Mouse (Mus musculus) heart, postnatal 36 days (tissue): Measurements from ENCODE around the gene Arrdc3. TPM values are rescaled to one million over a fixed set of nuclear protein-coding genes. Genes with fewer than 3 reads are reported as not detected.
"Not testable (repeated sequence)": the region's sequence is repeated elsewhere in the genome, so short reads cannot be mapped to it uniquely, and the experiment has no call there.

Source experiments
- DNase-seq, 2 experiments: peaks; one replicate each; pipeline ENCODE4 v3.0.0; 2021 to 2022
- intact Hi-C: fragments of 180-260 bp; cut with DNase I; formaldehyde crosslinking; loops from one replicate; pipeline ENCODE4 v1.15.1; 2025
- total RNA-seq, 2 experiments: library from RNA; stranded (reverse); gene quantifications; 2 replicates each; pipeline ENCODE4 v1.2.3; 2021

Arrdc3 gene
- total RNA-seq: 10 to 100 TPM; 38.0 to 42.2 TPM

GRCm38 (mm10) chr13:80883190-80883589 is at the start of gene Arrdc3:
TSS of gene Arrdc3 (plus strand) at chr13:80883384.
- intact Hi-C loops: loop anchor here (2.0 to 10.0 kb wide), 6 partner anchors 139 to 902 kb away; partner anchors contain the start of genes Cetn3 and Lysmd3

GRCm38 (mm10) chr13:80862215-80862614 is 21.0 kb upstream of the Arrdc3 start:
- peak; percentile 77 to 83 for DNase-seq
- intact Hi-C loops: loop anchor here (1.0 to 10.0 kb wide), 5 partner anchors 295 to 903 kb away; no protein-coding TSS in a partner anchor

More at GRCm38 (mm10) chr13:80883190-80883589, at the start of gene Arrdc3:
- DNase-seq: peak; percentile 97 to 98

- DNase-seq: no peak
- intact Hi-C loops: loop anchor here (5.0 to 10.0 kb wide), 3 partner anchors 293 to 901 kb away; no protein-coding TSS in a partner anchor
Measured at GRCm38 (mm10) chr13:80864195-80864594, 19.0 kb upstream of the Arrdc3 start.

DNA sequence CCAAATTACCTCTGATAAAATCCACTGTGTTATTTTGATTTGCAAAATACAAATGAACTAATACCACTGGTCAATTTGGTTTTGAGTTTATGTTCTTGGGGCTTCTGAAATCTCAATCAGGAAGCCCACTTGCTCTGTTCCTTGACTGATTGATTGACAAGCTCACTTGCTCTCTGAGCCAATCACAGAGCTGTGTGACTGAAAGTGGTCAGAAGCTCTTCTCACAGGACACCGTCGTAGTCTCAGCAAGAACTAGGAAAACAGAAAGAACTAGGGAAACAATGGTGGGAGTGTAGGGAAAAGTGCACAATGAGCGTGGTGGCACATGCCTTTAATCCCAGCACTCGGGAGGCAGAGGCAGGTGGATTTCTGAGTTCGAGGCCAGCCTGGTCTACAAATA is 8.1 kb upstream of the Arrdc3 start:
- intact Hi-C loops: no loop called here
- no peak for DNase-seq

- intact Hi-C loops: loop anchor here (1.0 to 10.0 kb wide), 7 partner anchors 142 to 904 kb away; partner anchors contain the start of genes Cetn3 and Lysmd3
- DNase-seq: no peak
Measured at GRCm38 (mm10) chr13:80880756-80881155, 2.4 kb upstream of the Arrdc3 start.

DNA sequence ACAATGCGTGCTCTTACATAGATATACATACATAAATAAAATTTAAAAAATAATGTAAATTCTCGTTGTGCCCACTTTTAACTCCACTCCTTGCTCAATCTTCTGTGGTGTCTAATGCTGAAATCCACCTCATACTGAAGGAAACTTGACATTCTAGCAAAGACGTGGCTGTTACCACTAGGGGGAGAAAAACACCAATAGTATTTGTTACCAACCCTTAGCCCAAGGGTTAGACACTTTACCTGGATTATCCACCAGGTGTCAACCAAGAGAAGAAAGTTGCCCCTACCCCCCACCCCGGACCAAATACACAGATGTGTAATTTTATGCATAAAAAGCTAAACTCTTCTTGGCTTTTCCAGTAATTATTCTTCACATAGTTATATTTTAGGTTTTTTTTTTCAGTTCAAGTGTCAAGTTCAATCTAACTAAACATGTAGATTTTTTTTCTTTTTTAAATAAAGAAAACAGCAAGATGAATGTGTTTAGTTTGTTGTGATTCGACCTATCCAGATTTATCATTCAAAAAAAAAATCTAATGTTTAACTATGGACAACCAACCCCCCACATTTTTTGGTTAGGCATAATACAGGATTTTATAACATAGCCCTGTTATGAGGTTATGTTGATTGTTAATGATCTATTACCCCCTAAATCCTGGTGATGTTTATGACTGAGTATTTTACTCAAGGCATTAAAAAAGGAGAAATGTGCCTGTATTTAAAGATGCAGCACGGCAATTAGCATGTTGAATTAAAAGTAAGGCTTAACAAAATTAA is 1.3 kb upstream of the Arrdc3 start:
- intact Hi-C loops: loop anchor here (1.0 to 10.0 kb wide), 9 partner anchors 140 to 903 kb away; partner anchors contain the start of genes Cetn3 and Lysmd3
- DNase-seq: peak; percentile 25 to 46

DNA sequence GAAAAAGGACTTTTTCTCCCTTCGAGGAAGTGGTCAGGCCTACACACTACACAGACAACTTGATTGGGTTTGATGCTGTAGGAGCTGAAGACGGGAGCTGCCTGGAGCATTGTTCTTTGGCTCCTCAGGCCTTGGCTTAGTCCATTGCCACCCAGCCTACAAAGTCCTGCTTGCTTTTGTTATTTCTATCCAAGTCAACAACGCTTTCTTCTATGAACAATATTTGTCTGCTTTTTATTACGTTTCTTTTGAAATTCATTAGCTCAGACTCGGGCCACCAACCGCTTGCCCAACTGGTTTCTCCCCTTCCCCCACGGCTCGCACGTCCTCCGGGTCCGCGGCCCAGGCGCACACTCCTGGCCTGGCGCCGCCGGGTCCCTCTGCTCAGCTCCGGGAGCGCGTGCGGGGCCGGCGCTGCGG is 458 bp upstream of the Arrdc3 start:
- no peak for DNase-seq
- intact Hi-C loops: loop anchor here (1.0 to 10.0 kb wide), 7 partner anchors 140 to 902 kb away; partner anchors contain the start of genes Cetn3 and Lysmd3

- intact Hi-C loops: loop anchor here (2.0 to 10.0 kb wide), 7 partner anchors 57 to 901 kb away; partner anchors contain the start of genes Cetn3 and Lysmd3
- peak in 1 of 2 experiments; percentile 16 for DNase-seq
Measured at GRCm38 (mm10) chr13:80883649-80884376, 629 bp downstream of the Arrdc3 start.

DNA sequence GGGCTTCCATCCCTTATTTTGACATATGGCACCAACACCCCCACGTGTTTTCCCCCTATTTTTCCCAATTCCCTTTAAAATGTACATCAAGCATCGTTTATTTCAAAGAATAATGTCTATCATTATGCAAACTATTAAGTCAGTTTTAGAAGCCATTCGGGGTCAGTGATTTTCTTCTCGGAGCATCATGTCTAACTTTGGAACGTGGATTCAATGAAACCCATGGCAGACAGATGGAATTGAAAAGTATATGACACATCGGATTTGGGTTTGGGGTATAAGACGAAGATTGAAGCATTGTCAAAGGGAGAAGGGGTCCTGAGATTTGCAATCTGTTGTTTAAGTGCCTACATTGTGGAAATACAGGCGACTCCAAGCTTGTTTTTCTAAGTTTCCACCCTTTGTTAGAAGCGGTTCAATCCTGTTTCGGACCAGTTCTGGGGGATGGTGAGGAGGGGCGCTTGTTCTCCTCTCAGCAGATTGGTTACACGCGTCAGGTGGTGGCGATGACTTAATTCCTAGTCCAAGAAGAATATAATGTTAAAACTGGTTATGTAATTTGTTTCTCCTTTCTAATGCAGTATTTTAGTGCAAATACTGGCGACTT is 1.3 kb downstream of the Arrdc3 start:
- peak; percentile 44 to 60 for DNase-seq
- intact Hi-C loops: loop anchor here (2.0 to 10.0 kb wide), 6 partner anchors 56 to 900 kb away; partner anchors contain the start of genes Cetn3 and Lysmd3

GRCm38 (mm10) chr13:80885103-80885833 is 2.1 kb downstream of the Arrdc3 start:
- intact Hi-C loops: loop anchor here (2.0 to 10.0 kb wide), 4 partner anchors 56 to 900 kb away; partner anchors contain the start of genes Cetn3 and Lysmd3
- peak; percentile 86 to 90 for DNase-seq

GRCm38 (mm10) chr13:80885834-80886663 is 2.9 kb downstream of the Arrdc3 start:
- intact Hi-C loops: loop anchor here (2.0 to 10.0 kb wide), 5 partner anchors 55 to 899 kb away; partner anchors contain the start of genes Cetn3 and Lysmd3
- DNase-seq: peak; percentile 90

DNA sequence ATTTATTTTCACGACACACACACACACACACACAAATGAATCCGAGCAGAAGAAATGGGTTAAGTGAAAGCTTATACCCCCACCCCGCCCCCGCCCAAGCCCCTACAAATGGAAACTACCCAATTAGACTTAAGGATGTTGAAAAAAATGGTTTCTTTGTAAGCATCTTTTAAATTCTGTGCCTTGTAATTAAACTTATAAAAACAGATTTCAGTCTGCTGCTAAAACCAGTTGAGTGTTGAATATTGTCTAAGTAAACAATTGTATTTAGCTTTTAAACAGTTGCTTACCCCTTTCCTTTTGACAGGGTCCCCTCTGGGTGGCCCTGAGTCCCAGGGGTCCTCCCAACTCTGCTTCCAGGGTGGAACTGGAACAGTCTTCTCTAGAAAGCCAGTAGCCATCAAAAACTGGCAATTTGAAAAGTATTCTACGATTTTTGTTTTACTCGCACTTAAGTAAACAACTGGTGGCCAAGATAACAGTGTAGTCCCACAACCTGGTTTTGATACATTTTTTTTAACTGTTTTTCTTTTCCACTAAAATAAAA is 3.6 kb downstream of the Arrdc3 start:
- intact Hi-C loops: loop anchor here (2.0 to 10.0 kb wide), 4 partner anchors 76 to 898 kb away; partner anchors contain the start of genes Cetn3 and Lysmd3
- DNase-seq: no peak

GRCm38 (mm10) chr13:80887842-80888241 is 4.7 kb downstream of the Arrdc3 start:
- no peak for DNase-seq
- intact Hi-C loops: loop anchor here (2.0 to 10.0 kb wide), 4 partner anchors 75 to 897 kb away; partner anchors contain the start of genes Cetn3 and Lysmd3

GRCm38 (mm10) chr13:80894928-80895327 is 11.7 kb downstream of the Arrdc3 start:
- intact Hi-C loops, DNase-seq: not testable (repeated sequence)

- intact Hi-C loops: no loop called here
- DNase-seq: no peak
Measured at GRCm38 (mm10) chr13:80897411-80897810, 14.2 kb downstream of the Arrdc3 start.

GRCm38 (mm10) chr13:80898095-80898494 is 14.9 kb downstream of the Arrdc3 start:
- intact Hi-C loops: no loop called here
- DNase-seq: no peak

- no peak for DNase-seq
- intact Hi-C loops: no loop called here
Measured at GRCm38 (mm10) chr13:80899435-80900029, 16.3 kb downstream of the Arrdc3 start.

DNA sequence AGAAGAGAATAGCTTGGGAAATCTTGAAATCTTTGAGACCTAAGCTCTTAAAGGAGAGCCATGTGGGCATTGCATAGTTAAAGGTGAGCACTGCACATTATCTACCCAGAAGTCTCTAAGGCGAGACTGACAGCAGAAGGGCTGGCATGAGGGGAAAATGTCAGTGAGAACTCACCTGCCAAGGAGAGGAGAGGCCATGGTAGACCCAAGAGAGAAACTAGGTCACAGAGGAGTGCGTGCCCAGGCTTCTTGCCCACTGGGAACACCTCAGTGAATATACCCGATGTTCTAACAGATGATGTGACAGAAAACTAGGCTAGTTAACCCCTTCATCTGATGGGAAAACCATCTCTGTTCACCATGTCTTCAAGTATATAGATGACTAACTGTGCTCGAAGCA is 18.2 kb downstream of the Arrdc3 start:
- intact Hi-C loops: no loop called here
- no peak for DNase-seq
